Mouse (Mus musculus) MEL (cell line): Measurements from ENCODE around the gene Ntn5.

Experiments used
- CHD1 ChIP-seq: IDR thresholded peaks from 2 replicates; pipeline ENCODE4 v1.6.1; 2012; ENCODE audit warnings: low read depth, mild to moderate bottlenecking, inconsistent platforms, low read length, improper control_type of control experiment
- CTCF ChIP-seq, 3 experiments: IDR thresholded peaks in 2 of 3; conservative IDR thresholded peaks in 1 of 3; 2 replicates each; pipeline ENCODE4 v1.5.1; 2011 to 2012; ENCODE audit warnings: low read length in 3 of 3, low read depth in 2 of 3, mild to moderate bottlenecking in 2 of 3, improper control_type of control experiment in 1 of 3, inconsistent platforms in 1 of 3, mixed read lengths in 1 of 3, moderate library complexity in 1 of 3; ENCODE audit not compliant: control insufficient read depth in 1 of 3, insufficient read depth in 1 of 3, poor library complexity in 1 of 3, severe bottlenecking in 1 of 3
- EP300 ChIP-seq, 2 experiments: IDR thresholded peaks; 2 replicates each; pipeline ENCODE4 v1.6.1; 2011; ENCODE audit warnings: improper control_type of control experiment in 2 of 2, low read length in 2 of 2, low read depth in 1 of 2, mild to moderate bottlenecking in 1 of 2
- KAT2A ChIP-seq: conservative IDR thresholded peaks from 2 replicates; pipeline ENCODE4 v1.6.1; 2012; ENCODE audit warnings: low read depth, low read length, improper control_type of control experiment, inconsistent platforms
- MAFK ChIP-seq: IDR thresholded peaks from 2 replicates; pipeline ENCODE4 v1.6.1; 2011; ENCODE audit warnings: low read depth, mild to moderate bottlenecking, low read length, improper control_type of control experiment, borderline replicate concordance
- MXI1 ChIP-seq: IDR thresholded peaks from 2 replicates; pipeline ENCODE4 v1.6.1; 2011; ENCODE audit warnings: mild to moderate bottlenecking, low read depth, low read length, improper control_type of control experiment
- POLR2A ChIP-seq, 2 experiments: IDR thresholded peaks; 2 replicates each; pipeline ENCODE4 v1.6.1; 2011 to 2012; ENCODE audit warnings: low read length in 2 of 2, mild to moderate bottlenecking in 2 of 2, control low read depth in 1 of 2, improper control_type of control experiment in 1 of 2, low read depth in 1 of 2, moderate library complexity in 1 of 2; ENCODE audit not compliant: control insufficient read depth in 1 of 2, insufficient read depth in 1 of 2, poor library complexity in 1 of 2
- POLR2AphosphoS5 ChIP-seq: IDR thresholded peaks from 2 replicates; pipeline ENCODE4 v1.6.1; 2012; ENCODE audit warnings: low read depth, borderline replicate concordance, mild to moderate bottlenecking, inconsistent platforms, low read length, moderate library complexity, mixed read lengths
- SIN3A ChIP-seq: IDR thresholded peaks from 2 replicates; pipeline ENCODE4 v1.6.1; 2012; ENCODE audit warnings: low read length, improper control_type of control experiment, inconsistent platforms
- ZNF384 ChIP-seq: IDR thresholded peaks from 2 replicates; pipeline ENCODE4 v1.6.1; 2012; ENCODE audit warnings: low read depth, mild to moderate bottlenecking, inconsistent platforms, low read length, improper control_type of control experiment

- TF ChIP-seq EP300 (IDR thresholded peaks at IDR 0.05; ENCODE audit: low read depth in 1 of 2, low read length in 2 of 2) (no peak), MAFK (no peak), CHD1 (no peak), ZNF384 (no peak), POLR2A (IDR thresholded peaks at IDR 0.05; ENCODE audit: control insufficient read depth in 1 of 2, insufficient read depth in 1 of 2, low read depth in 1 of 2, low read length in 2 of 2, poor library complexity in 1 of 2) (0 out of 4 replicates have a peak, but pooled peaks of 1 of the 2 experiments have one; percentile 6), CTCF (IDR thresholded peaks at IDR 0.05 in 2 of 3, conservative IDR thresholded peaks at IDR 0.05 in 1 of 3; ENCODE audit: control insufficient read depth in 1 of 3, insufficient read depth in 1 of 3, low read depth in 2 of 3, low read length in 3 of 3, poor library complexity in 1 of 3, severe bottlenecking in 1 of 3) (no peak), MXI1 (no peak), KAT2A (no peak), SIN3A (no peak), POLR2AphosphoS5 (no peak)
These were observed 35.4 kb downstream of the Ntn5 start for GRCm38 (mm10) chr7:45719180-45719579.
